Mouse (Mus musculus): ENCODE results near the gene Akap7.

Gene Akap7

GRCm38 (mm10) chr10:25297666-25298263 is 9.9 kb downstream of the Akap7 start:
- peak in 1 of 2 experiments; percentile 66 for DNase-seq (ENCODE audit: low spot score in 2 of 2)

DNA sequence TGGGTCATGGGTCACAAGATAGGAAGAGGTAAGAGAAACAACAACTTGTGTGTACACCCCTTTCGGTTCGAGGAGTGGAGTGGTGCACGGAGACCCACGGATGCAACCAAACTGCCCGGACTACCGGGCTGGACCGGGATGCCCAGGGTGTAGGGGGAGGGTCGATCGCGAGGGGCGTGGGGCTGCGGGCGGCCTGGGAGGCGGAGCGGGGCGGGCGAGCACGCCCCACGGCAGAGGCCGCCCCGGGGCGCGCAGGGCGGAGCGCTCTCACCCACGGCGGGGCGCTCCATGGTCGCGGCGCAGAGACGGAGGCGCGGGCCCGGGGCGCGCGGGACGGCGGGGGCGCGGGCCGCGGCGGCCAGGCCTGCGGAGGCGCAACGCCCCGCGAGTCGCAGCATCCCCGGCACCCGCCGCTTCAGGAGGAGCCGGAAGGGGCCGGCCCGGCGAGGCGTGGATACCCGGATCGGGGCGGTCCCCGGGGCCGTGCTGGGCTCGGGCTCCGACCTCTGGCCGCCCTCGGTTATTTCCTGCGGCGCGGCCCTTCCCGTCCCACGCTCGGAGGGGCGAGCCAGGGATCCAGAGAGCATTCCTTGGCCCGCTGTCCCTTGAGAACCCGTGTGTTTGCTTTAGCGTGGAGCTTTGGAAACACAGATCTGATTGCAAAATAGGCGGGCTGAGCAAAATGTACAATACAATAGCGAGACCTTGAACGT is 10.9 kb downstream of the Akap7 start:
- DNase-seq (ENCODE audit: low spot score in 2 of 2) = peak; percentile 75 to 89

DNA sequence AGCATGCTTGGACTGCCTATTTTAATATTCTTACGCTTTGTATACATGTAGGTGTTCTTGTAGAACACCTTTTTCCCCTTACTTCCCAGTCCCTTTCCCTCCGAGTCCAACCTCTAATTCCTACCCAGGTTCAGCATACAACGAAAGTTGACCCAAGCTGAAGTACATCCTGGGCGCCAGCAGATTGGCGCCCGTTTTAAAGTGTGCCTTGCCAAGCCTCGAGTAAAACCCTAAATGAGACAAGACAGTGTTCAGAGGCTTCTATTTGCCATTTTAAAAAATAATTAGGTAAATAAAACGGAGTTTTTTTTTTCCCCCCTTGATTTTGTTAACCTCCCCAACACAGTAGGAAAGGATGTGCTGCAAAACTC is 11.4 kb downstream of the Akap7 start:
- DNase-seq (ENCODE audit: low spot score in 2 of 2) = no peak

DNA sequence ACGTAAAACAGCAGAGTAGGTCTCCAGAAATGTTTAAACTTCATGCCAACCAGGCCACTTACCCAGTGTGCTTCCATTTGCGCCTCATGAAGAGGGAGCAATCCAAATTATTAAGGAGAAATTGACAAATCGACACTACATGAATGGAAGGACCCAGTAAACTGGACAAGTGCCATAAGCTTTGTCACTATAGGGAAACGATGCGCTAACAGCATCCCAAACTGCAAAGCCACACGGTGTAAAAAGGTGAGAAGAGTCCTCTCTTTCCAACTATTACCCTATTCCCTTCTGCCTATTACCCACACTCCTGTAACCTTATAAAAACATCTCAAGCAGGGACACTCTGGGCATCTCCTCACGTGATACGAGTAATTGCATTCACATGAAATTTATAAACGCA is 11.8 kb downstream of the Akap7 start:
- no peak for DNase-seq (ENCODE audit: low spot score in 2 of 2)

- no peak for DNase-seq (ENCODE audit: low spot score in 2 of 2)
These were observed 12.7 kb downstream of the Akap7 start for GRCm38 (mm10) chr10:25294999-25295398.

- DNase-seq (ENCODE audit: low spot score in 2 of 2) = no peak
These were observed 13.9 kb downstream of the Akap7 start for GRCm38 (mm10) chr10:25293796-25294195.

DNA sequence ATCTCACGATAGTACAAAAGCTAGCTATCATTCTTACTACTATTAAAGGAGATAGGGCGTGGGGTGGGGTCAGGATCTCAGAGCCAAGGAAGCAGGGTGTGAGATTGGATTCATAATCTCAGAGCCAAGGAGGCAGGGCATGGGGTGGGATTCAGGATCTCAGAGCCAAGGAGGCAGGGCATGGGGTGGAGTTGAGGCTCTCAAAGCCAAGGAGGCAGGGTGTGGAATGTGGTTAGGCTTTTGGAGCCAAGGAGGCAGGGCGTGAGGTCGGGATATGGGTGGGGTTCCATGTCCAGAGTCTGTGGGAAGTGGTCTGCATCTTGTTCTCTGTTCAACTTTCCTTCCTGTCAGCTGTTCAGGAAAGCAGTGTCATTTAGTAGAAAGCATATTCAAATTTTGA is 16.6 kb downstream of the Akap7 start:
- no peak for DNase-seq (ENCODE audit: low spot score in 2 of 2)

GRCm38 (mm10) chr10:25285100-25285811 is 22.4 kb downstream of the Akap7 start:
- no peak for DNase-seq (ENCODE audit: low spot score in 2 of 2)

DNA sequence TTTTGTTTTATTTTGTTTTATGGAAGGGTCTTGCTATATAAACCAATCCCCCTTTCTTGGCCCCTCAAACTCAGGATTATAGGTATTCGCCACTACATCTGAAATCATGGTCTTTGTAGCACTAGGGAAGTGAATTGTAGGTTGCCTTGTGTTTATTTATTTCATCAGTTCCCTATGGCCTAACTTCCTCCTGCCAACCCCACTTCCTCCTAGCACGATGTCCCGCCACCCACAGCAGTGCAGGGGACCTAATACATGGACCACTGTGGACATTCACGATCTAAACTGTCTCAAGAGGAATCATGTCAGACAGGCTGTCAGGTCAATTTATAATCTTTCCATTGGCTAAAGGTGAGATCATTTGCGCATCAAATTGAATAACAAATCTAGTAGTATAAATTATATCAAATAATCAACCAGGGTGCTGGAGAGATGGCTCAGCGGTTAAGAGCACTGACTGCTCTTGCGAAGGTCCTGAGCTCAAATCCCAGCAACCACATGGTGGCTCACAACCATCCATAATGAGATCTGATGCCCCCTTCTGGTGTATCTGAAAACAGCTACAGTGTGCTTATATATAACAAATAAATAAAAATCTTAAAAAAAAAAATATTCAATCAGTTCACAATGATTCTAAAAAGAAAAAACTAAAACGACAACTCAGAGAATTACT is 23.1 kb downstream of the Akap7 start:
- no peak for DNase-seq (ENCODE audit: low spot score in 2 of 2)

DNA sequence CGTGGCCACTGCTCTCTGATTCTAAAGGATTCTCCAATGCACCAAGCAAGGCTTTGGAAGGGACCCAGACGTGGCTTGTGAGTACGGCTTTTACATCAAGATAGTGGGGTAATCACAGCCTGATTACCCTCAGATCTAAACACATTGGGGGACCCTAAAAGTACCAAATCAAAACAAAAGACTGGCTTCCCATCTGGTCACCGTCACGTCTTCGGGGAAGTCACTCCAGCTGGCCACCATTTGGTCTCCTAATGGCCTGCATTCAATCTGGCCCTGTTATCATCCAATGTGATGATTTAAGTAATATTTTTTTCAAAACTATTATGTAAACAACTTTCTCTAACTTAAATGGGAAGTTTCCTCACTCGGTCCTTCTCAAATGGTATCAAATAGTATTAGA is 24.3 kb downstream of the Akap7 start:
- no peak for DNase-seq (ENCODE audit: low spot score in 2 of 2)

DNA sequence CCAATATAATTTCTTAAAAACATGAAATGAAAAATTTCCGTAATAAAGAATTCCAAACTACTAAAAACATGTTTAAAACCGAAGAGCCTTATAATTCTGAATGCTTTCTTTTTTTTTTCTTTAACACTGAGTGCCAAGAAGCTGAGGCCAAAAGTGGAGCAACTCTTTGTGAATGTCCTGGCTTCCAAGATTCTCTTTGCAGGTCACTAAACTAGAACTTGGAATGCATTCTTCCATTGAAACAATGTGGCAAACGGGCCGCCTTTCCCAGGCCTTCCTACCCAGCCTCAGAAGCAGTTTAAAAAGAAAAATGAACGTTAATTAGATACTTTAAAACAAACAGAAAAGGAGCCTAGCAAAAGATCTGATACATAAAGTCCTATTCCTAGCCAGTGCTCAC is 27.5 kb downstream of the Akap7 start:
- DNase-seq (ENCODE audit: low spot score in 2 of 2) = no peak

- no peak for DNase-seq (ENCODE audit: low spot score in 2 of 2)
These were observed 28.3 kb downstream of the Akap7 start for GRCm38 (mm10) chr10:25279406-25279805.

DNA sequence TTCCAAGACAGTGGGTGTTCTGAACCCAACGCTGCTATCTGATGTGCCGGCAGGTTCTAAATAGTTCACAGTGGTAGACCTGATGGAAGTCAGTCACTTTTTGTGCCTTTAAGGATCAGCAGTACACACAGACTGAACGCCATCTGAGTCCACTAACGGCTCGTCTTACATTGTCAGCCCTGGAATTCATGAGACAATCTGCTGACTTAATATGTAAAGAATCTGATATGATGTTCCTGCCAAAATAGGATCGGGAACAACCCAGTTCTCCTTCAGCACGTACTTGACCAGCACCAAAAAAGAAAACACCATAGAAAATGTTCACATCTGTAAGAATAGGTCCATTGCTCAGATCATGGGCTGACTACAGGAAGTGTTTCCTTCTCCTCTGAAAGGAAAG is 32.2 kb downstream of the Akap7 start:
- DNase-seq (ENCODE audit: low spot score in 2 of 2) = no peak

GRCm38 (mm10) chr10:25274621-25275330 is 32.9 kb downstream of the Akap7 start:
- no peak for DNase-seq (ENCODE audit: low spot score in 2 of 2)

GRCm38 (mm10) chr10:25273731-25274130 is 33.9 kb downstream of the Akap7 start:
- no peak for DNase-seq (ENCODE audit: low spot score in 2 of 2)

DNA sequence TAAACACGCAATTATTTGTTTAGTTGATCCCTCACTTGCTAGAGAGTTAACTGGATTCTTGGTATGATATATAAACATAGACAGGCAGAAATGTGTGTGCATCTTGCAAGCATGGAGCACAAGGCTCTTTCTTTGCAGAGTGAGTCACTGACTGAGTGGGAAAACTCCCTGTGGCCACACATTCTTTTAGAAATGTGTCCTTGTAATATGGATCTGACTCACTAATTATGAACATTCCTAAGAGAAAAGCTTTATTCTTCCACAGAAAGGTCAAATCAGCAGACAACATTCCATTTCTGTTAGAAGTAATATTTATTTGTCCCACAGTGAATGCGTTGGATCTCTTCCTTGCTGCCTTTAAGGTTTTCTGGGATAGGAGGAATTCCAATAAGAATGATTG is 35.9 kb downstream of the Akap7 start:
- DNase-seq (ENCODE audit: low spot score in 2 of 2) = no peak

DNA sequence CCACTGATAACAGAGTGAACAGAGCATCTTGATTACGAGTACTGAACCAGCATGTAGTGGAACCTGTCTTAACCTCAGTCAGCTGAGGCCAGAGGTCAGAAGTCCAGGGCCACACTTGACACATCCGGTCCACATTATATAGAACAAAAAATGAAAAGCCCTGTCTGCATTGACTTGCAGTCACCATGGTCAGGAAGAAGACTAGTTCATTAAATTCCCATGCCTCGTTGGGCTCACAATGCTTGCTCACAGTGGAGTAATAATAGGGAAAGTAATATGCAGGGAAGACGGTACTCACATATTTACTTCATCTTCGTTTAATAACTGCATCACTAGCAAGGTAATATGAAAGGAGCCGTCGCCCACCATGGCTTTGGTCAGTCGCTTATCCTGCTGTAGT is 36.5 kb downstream of the Akap7 start:
- DNase-seq (ENCODE audit: low spot score in 2 of 2) = no peak

GRCm38 (mm10) chr10:25268476-25269351 is 39.0 kb downstream of the Akap7 start:
- DNase-seq (ENCODE audit: low spot score in 2 of 2) = peak in 1 of 2 experiments; percentile 17

GRCm38 (mm10) chr10:25261176-25261575 is 46.5 kb downstream of the Akap7 start:
- DNase-seq (ENCODE audit: low spot score in 2 of 2) = no peak

DNA sequence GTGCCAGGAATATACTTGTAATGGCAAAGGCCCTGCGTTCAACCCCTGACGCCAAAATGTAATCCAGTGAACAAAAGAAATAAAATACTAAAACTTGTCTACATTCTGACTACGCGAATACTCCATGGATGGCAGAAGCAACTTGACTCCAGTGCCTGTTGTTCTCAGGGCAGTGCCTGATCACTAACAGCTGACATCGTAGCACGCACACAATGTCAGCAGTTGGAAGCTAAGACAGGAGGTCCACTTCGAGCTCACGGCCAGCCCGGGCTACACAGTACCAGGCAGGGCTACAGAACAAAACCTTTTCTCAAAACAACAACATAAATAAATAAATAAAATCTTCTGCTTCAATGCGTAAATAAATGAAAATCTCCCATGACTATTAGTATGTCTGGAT is 46.9 kb downstream of the Akap7 start:
- DNase-seq (ENCODE audit: low spot score in 2 of 2) = no peak

DNA sequence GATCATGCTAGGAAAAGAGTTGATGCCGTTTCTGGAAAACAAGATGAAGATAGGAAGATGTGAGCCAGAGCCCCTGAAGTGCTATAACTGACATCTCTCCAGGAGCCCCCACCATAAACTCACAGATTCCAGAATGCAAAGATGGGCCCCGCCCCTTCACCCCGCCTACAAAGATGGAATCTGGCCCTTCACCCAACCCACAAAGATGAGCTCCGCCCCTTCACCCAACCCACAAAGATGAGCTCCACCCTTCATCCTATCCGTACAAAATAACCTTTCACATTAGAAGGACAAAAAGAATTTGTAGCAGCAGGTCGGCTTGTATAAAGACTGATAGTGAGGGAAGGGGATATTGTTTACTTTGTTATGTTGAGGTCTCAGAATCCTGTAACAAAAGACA is 49.5 kb downstream of the Akap7 start:
- no peak for DNase-seq (ENCODE audit: low spot score in 2 of 2)

Data from spleen, postnatal 4 days (tissue).